Mouse (Mus musculus): ENCODE measurements around the gene Dpy30. TPM values are rescaled to one million over a fixed set of nuclear protein-coding genes. Genes with fewer than 3 reads are reported as not detected.

Dpy30 gene
- polyA plus RNA-seq, 1 experiment from 2014 or later = 220 TPM

- Histone ChIP-seq H3K9me3 (no peaks in the 10 kb centered on the region), H3K9ac (replicated peaks) (no peak overlapping the region), H3K4me1 (replicated peaks) (peaks cover 27% of the 10 kb centered on the region), H3K4me2 (replicated peaks) (no peak overlapping the region), H3K27me3 (no peaks in the 10 kb centered on the region), H3K4me3 (replicated peaks) (no peak overlapping the region), H3K27ac (no peak overlapping the region), H3K36me3 (0 out of 2 replicates have a peak, but pooled peaks cover 6% of the 10 kb centered on the region)
- no peak for ATAC-seq
- 81% methylated on average over 4 of the region's 4 CpGs for WGBS
Observed at GRCm38 (mm10) chr17:74291640-74292361, 31.9 kb downstream of the Dpy30 start.

GRCm38 (mm10) chr17:74290869-74291268 lies 32.9 kb downstream of the Dpy30 start:
- Histone ChIP-seq H3K4me1 (replicated peaks) (peaks cover 27% of the 10 kb centered on the region), H3K4me3 (replicated peaks) (no peak overlapping the region), H3K4me2 (replicated peaks) (no peak overlapping the region), H3K27ac (no peak overlapping the region), H3K36me3 (0 out of 2 replicates have a peak, but pooled peaks cover 6% of the 10 kb centered on the region), H3K9ac (replicated peaks) (no peak overlapping the region), H3K9me3 (no peaks in the 10 kb centered on the region), H3K27me3 (no peaks in the 10 kb centered on the region)
- no peak for ATAC-seq

- no peak overlapping the region for H3K4me2 ChIP-seq (replicated peaks)
- 81% methylated on average over 3 of the region's 3 CpGs for WGBS
- no peaks in the 10 kb centered on the region for H3K27me3 ChIP-seq
- H3K4me1 ChIP-seq (replicated peaks) = peaks cover 27% of the 10 kb centered on the region
- H3K9me3 ChIP-seq = no peaks in the 10 kb centered on the region
- no peak overlapping the region for H3K27ac ChIP-seq
- ATAC-seq = no peak
- H3K36me3 ChIP-seq = 0 out of 2 replicates have a peak, but pooled peaks cover 6% of the 10 kb centered on the region
- H3K4me3 ChIP-seq (replicated peaks) = no peak overlapping the region
- H3K9ac ChIP-seq (replicated peaks) = no peak overlapping the region
Observed at GRCm38 (mm10) chr17:74290198-74290597, 33.5 kb downstream of the Dpy30 start.

GRCm38 (mm10) chr17:74288626-74289025 lies 35.1 kb downstream of the Dpy30 start:
- peaks cover 26% of the 10 kb centered on the region for H3K4me1 ChIP-seq (replicated peaks)
- H3K4me3 ChIP-seq (replicated peaks) = no peak overlapping the region
- ATAC-seq = no peak
- H3K27ac ChIP-seq = no peak overlapping the region
- 94% methylated on average over 2 of the region's 2 CpGs for WGBS
- no peaks in the 10 kb centered on the region for H3K27me3 ChIP-seq
- no peak overlapping the region for H3K9ac ChIP-seq (replicated peaks)
- H3K9me3 ChIP-seq = no peaks in the 10 kb centered on the region
- H3K4me2 ChIP-seq (replicated peaks) = no peak overlapping the region
- H3K36me3 ChIP-seq = 0 out of 2 replicates have a peak, but pooled peaks cover 6% of the 10 kb centered on the region

- Histone ChIP-seq H3K4me3 (replicated peaks) (no peak overlapping the region), H3K4me2 (replicated peaks) (no peak overlapping the region), H3K9me3 (no peaks in the 10 kb centered on the region), H3K27me3 (no peaks in the 10 kb centered on the region), H3K27ac (no peak overlapping the region), H3K9ac (replicated peaks) (no peak overlapping the region), H3K36me3 (0 out of 2 replicates have a peak, but pooled peaks cover 6% of the 10 kb centered on the region), H3K4me1 (replicated peaks) (peaks cover 6% of the 10 kb centered on the region)
- WGBS = 88% methylated on average over 4 of the region's 4 CpGs
- ATAC-seq = no peak
Observed at GRCm38 (mm10) chr17:74286140-74286730, 37.5 kb downstream of the Dpy30 start.

GRCm38 (mm10) chr17:74285730-74286129 lies 38.0 kb downstream of the Dpy30 start:
- Histone ChIP-seq H3K9ac (replicated peaks) (no peak overlapping the region), H3K4me2 (replicated peaks) (no peak overlapping the region), H3K27me3 (no peaks in the 10 kb centered on the region), H3K4me3 (replicated peaks) (no peak overlapping the region), H3K9me3 (no peaks in the 10 kb centered on the region), H3K4me1 (replicated peaks) (peaks cover under 1% of the 10 kb centered on the region), H3K27ac (no peak overlapping the region), H3K36me3 (0 out of 2 replicates have a peak, but pooled peaks cover 6% of the 10 kb centered on the region)
- no peak for ATAC-seq
- WGBS = 87% methylated on average over 2 of the region's 2 CpGs

- no peaks in the 10 kb centered on the region for H3K4me1 ChIP-seq (replicated peaks)
- no peak for ATAC-seq
- H3K9me3 ChIP-seq = no peaks in the 10 kb centered on the region
- no peak overlapping the region for H3K27ac ChIP-seq
- H3K27me3 ChIP-seq = no peaks in the 10 kb centered on the region
- WGBS = 87% methylated on average over 2 of the region's 2 CpGs
- no peak overlapping the region for H3K4me3 ChIP-seq (replicated peaks)
- H3K36me3 ChIP-seq = 0 out of 2 replicates have a peak, but pooled peaks cover 6% of the 10 kb centered on the region
- H3K9ac ChIP-seq (replicated peaks) = no peak overlapping the region
- H3K4me2 ChIP-seq (replicated peaks) = no peak overlapping the region
Observed at GRCm38 (mm10) chr17:74284397-74285115, 39.2 kb downstream of the Dpy30 start.

- H3K27ac ChIP-seq = no peak overlapping the region
- H3K4me1 ChIP-seq (replicated peaks) = no peaks in the 10 kb centered on the region
- ATAC-seq = no peak
- H3K9ac ChIP-seq (replicated peaks) = no peak overlapping the region
- no peaks in the 10 kb centered on the region for H3K36me3 ChIP-seq
- WGBS = 97% methylated on average over 3 of the region's 3 CpGs
- no peak overlapping the region for H3K4me2 ChIP-seq (replicated peaks)
- H3K9me3 ChIP-seq = no peaks in the 10 kb centered on the region
- H3K4me3 ChIP-seq (replicated peaks) = no peak overlapping the region
- H3K27me3 ChIP-seq = no peaks in the 10 kb centered on the region
Observed at GRCm38 (mm10) chr17:74282024-74282423, 41.7 kb downstream of the Dpy30 start.

GRCm38 (mm10) chr17:74278966-74279869 lies 44.5 kb downstream of the Dpy30 start:
- no peak overlapping the region for H3K4me2 ChIP-seq (replicated peaks)
- no peaks in the 10 kb centered on the region for H3K27me3 ChIP-seq
- peak; percentile 37; the same call in 1 of the 2 replicates for ATAC-seq
- H3K9ac ChIP-seq (replicated peaks) = no peak overlapping the region
- H3K4me1 ChIP-seq (replicated peaks) = no peaks in the 10 kb centered on the region
- no peak overlapping the region for H3K27ac ChIP-seq
- H3K4me3 ChIP-seq (replicated peaks) = no peak overlapping the region
- WGBS = 95% methylated on average over 8 of the region's 8 CpGs
- 0 out of 2 replicates have a peak, but pooled peaks cover 4% of the 10 kb centered on the region for H3K36me3 ChIP-seq
- no peaks in the 10 kb centered on the region for H3K9me3 ChIP-seq

GRCm38 (mm10) chr17:74274471-74274870 lies 49.3 kb downstream of the Dpy30 start:
- 0 out of 2 replicates have a peak, but pooled peaks cover 4% of the 10 kb centered on the region for H3K36me3 ChIP-seq
- H3K4me1 ChIP-seq (replicated peaks) = no peaks in the 10 kb centered on the region
- WGBS = 78% methylated on average over 3 of the region's 3 CpGs
- ATAC-seq = no peak
- H3K9me3 ChIP-seq = no peaks in the 10 kb centered on the region
- H3K27me3 ChIP-seq = no peaks in the 10 kb centered on the region
- no peak overlapping the region for H3K4me2 ChIP-seq (replicated peaks)
- H3K9ac ChIP-seq (replicated peaks) = no peak overlapping the region
- H3K27ac ChIP-seq = no peak overlapping the region
- no peak overlapping the region for H3K4me3 ChIP-seq (replicated peaks)

GRCm38 (mm10) chr17:74272683-74273205 lies 51.0 kb downstream of the Dpy30 start:
- Histone ChIP-seq H3K9me3 (no peaks in the 10 kb centered on the region), H3K27ac (no peak overlapping the region), H3K36me3 (0 out of 2 replicates have a peak, but pooled peaks cover 5% of the 10 kb centered on the region), H3K27me3 (no peaks in the 10 kb centered on the region), H3K4me2 (replicated peaks) (no peak overlapping the region), H3K4me1 (replicated peaks) (no peaks in the 10 kb centered on the region), H3K4me3 (replicated peaks) (no peak overlapping the region), H3K9ac (replicated peaks) (no peak overlapping the region)
- 81% methylated on average over 16 of the region's 16 CpGs for WGBS
- peak; percentile 34; the same call in 1 of the 2 replicates for ATAC-seq

Data from midbrain, embryonic 13.5 days (tissue).